Comparison of ENCODE assay signal across 28 mouse cellular contexts in genomic region chr17:64746637-64747225, GRCm38 (mm10).
DNase-seq lines count a peak whose midpoint lies in the region; ATAC-seq and TF ChIP-seq lines count a peak whose summit lies in the region.
"Had no signal": no experiment of that assay in that cellular context is flagged by ENCODE, and none has a peak within 500 bp of the region (broad histone marks: within the 10 kb centered on the region; RNA-seq: fewer than 3 reads in every experiment).

No protein-coding gene starts in this region.

- H3K9ac ChIP-seq in midbrain, embryonic 14.5 days (replicated peaks; ENCODE audit: low read length) = no peak overlapping the region
- no peak overlapping the region for H3K9ac ChIP-seq in liver, embryonic 12.5 days
- H3K9ac ChIP-seq in liver, embryonic 14.5 days (replicated peaks) = no peak overlapping the region
- H3K9ac ChIP-seq in hindbrain, postnatal 0 days (replicated peaks; ENCODE audit: low read length) = no peak overlapping the region
- H3K9ac ChIP-seq: embryonic facial prominence, embryonic 13.5 days; forebrain, embryonic 12.5 days; forebrain, embryonic 15.5 days; heart, embryonic 12.5 days; heart, embryonic 15.5 days; hindbrain, embryonic 13.5 days had no signal

- no peak for ATAC-seq in midbrain, embryonic 14.5 days (ENCODE audit: low FRiP score, low TSS enrichment)
- ATAC-seq in liver, embryonic 12.5 days = peak; percentile 64; the same call in 1 of the 2 replicates
- ATAC-seq in liver, embryonic 14.5 days (ENCODE audit: insufficient read depth) = peak; percentile 8; the same call in 1 of the 2 replicates
- no peak for ATAC-seq in hindbrain, postnatal 0 days
- ATAC-seq: CD4-positive, CD25-positive, alpha-beta regulatory T cell, adult 4 months; forebrain, embryonic 15.5 days; hindbrain, embryonic 16.5 days had no signal

- 92% methylated on average over 8 of the region's 8 CpGs for WGBS in midbrain, embryonic 10.5 days
- WGBS in midbrain, embryonic 14.5 days = 91% methylated on average over 8 of the region's 8 CpGs
- 41% methylated on average over 8 of the region's 8 CpGs for WGBS in liver, embryonic 12.5 days (ENCODE audit: insufficient replicate concordance)
- 35% methylated on average over 8 of the region's 8 CpGs for WGBS in liver, embryonic 14.5 days (ENCODE audit: insufficient replicate concordance)
- WGBS in hindbrain, postnatal 0 days = 90% methylated on average over 8 of the region's 8 CpGs

- no peaks in the 10 kb centered on the region for H3K4me1 ChIP-seq in midbrain, embryonic 10.5 days
- H3K4me1 ChIP-seq in midbrain, embryonic 14.5 days (ENCODE audit: control insufficient read depth, insufficient read depth, low read length) = no peaks in the 10 kb centered on the region
- H3K4me1 ChIP-seq in liver, embryonic 12.5 days = peaks cover 9% of the 10 kb centered on the region; the same call in 1 of the 2 replicates
- peaks cover 0 to 11% of the 10 kb centered on the region in 2 experiments; a peak in 2 of 4 replicates for H3K4me1 ChIP-seq in liver, embryonic 14.5 days (replicated peaks; ENCODE audit: control insufficient read depth in 2 of 2, insufficient read depth in 2 of 2, low read length in 1 of 2)
- no peaks in the 10 kb centered on the region for H3K4me1 ChIP-seq in hindbrain, postnatal 0 days (ENCODE audit: insufficient read depth, low read length)
- H3K4me1 ChIP-seq: embryonic facial prominence, embryonic 10.5 days; embryonic facial prominence, embryonic 13.5 days; forebrain, embryonic 12.5 days; forebrain, embryonic 15.5 days; hindbrain, embryonic 10.5 days; hindbrain, embryonic 13.5 days had no signal

- H3K27ac ChIP-seq in midbrain, embryonic 10.5 days (replicated peaks) = no peak overlapping the region
- H3K27ac ChIP-seq in midbrain, embryonic 14.5 days (replicated peaks; ENCODE audit: low read depth, low read length) = no peak overlapping the region
- no peak overlapping the region for H3K27ac ChIP-seq in liver, embryonic 12.5 days
- H3K27ac ChIP-seq in liver, embryonic 14.5 days = no peak overlapping the region
- no peak overlapping the region for H3K27ac ChIP-seq in hindbrain, postnatal 0 days
- H3K27ac ChIP-seq: embryonic facial prominence, embryonic 10.5 days; embryonic facial prominence, embryonic 13.5 days; forebrain, embryonic 12.5 days; forebrain, embryonic 15.5 days; heart, embryonic 15.5 days; hindbrain, embryonic 10.5 days; hindbrain, embryonic 13.5 days had no signal

- H3K4me2 ChIP-seq in midbrain, embryonic 14.5 days (ENCODE audit: low read length) = no peak overlapping the region
- H3K4me2 ChIP-seq in liver, embryonic 12.5 days = no peak overlapping the region
- H3K4me2 ChIP-seq in liver, embryonic 14.5 days (ENCODE audit: low read depth) = no peak overlapping the region
- H3K4me2 ChIP-seq in hindbrain, postnatal 0 days (ENCODE audit: low read depth, low read length) = no peak overlapping the region
- H3K4me2 ChIP-seq: embryonic facial prominence, embryonic 13.5 days; forebrain, embryonic 12.5 days; forebrain, embryonic 15.5 days; heart, embryonic 12.5 days; heart, embryonic 15.5 days; hindbrain, embryonic 13.5 days had no signal

- no peak for TF ChIP-seq EP300 in liver, embryonic 14.5 days (IDR thresholded peaks at IDR 0.05; ENCODE audit: low read depth)

- 0 out of 2 replicates have a peak, but pooled peaks cover 3% of the 10 kb centered on the region for H3K9me3 ChIP-seq in midbrain, embryonic 10.5 days (replicated peaks)
- no peaks in the 10 kb centered on the region for H3K9me3 ChIP-seq in midbrain, embryonic 14.5 days (ENCODE audit: control insufficient read depth, low read length)
- no peaks in the 10 kb centered on the region for H3K9me3 ChIP-seq in liver, embryonic 12.5 days (replicated peaks)
- H3K9me3 ChIP-seq in liver, embryonic 14.5 days (ENCODE audit: control insufficient read depth, low read length) = no peaks in the 10 kb centered on the region
- H3K9me3 ChIP-seq in hindbrain, postnatal 0 days (ENCODE audit: low read length) = no peaks in the 10 kb centered on the region
- H3K9me3 ChIP-seq: forebrain, embryonic 12.5 days; forebrain, embryonic 15.5 days; heart, embryonic 15.5 days; hindbrain, embryonic 13.5 days had no signal

- H3K27me3 ChIP-seq in midbrain, embryonic 10.5 days (ENCODE audit: low read depth, poor library complexity, severe bottlenecking) = no peaks in the 10 kb centered on the region
- H3K27me3 ChIP-seq in midbrain, embryonic 14.5 days (ENCODE audit: control insufficient read depth, insufficient read depth, low read length) = no peaks in the 10 kb centered on the region
- H3K27me3 ChIP-seq in liver, embryonic 12.5 days (replicated peaks) = no peaks in the 10 kb centered on the region
- H3K27me3 ChIP-seq in liver, embryonic 14.5 days (ENCODE audit: control insufficient read depth, insufficient read depth, low read length) = no peaks in the 10 kb centered on the region
- no peaks in the 10 kb centered on the region for H3K27me3 ChIP-seq in hindbrain, postnatal 0 days (ENCODE audit: insufficient read depth, low read length)
- H3K27me3 ChIP-seq: embryonic facial prominence, embryonic 13.5 days; forebrain, embryonic 12.5 days; forebrain, embryonic 15.5 days; heart, embryonic 12.5 days; heart, embryonic 15.5 days; hindbrain, embryonic 13.5 days had no signal

- peak; percentile 3 for DNase-seq in midbrain, embryonic 10.5 days (ENCODE audit: low spot score)
- no peak for DNase-seq in midbrain, embryonic 14.5 days
- DNase-seq in liver, embryonic 14.5 days (ENCODE audit: low read depth in 3 of 3, low spot score in 3 of 3) = no peak
- DNase-seq in yolk sac, embryonic 10.5 days (ENCODE audit: low spot score) = peak; percentile 57
- DNase-seq in hindbrain, postnatal 0 days (ENCODE audit: low spot score) = no peak
- no peak for DNase-seq in cerebellum, postnatal 4 days (ENCODE audit: low spot score in 2 of 2)
- DNase-seq: adrenal gland, adult 2 months; adrenal gland, postnatal 14 days; cerebellum, adult 11 months; cerebellum, adult 2 months; cerebellum, adult 9-11 months; cerebellum, postnatal 25 days; embryo, embryonic 11 days; gastrocnemius, postnatal 25 days; heart, postnatal 10 days; heart, postnatal 36 days had no signal

- no peak overlapping the region for H3K4me3 ChIP-seq in midbrain, embryonic 10.5 days
- H3K4me3 ChIP-seq in midbrain, embryonic 14.5 days (replicated peaks; ENCODE audit: low read depth, low read length) = no peak overlapping the region
- no peak overlapping the region for H3K4me3 ChIP-seq in liver, embryonic 12.5 days
- H3K4me3 ChIP-seq in liver, embryonic 14.5 days (ENCODE audit: insufficient read depth in 1 of 2, low read depth in 2 of 2, low read length in 2 of 2) = no peak overlapping the region
- H3K4me3 ChIP-seq in hindbrain, postnatal 0 days (ENCODE audit: low read length) = no peak overlapping the region
- H3K4me3 ChIP-seq: embryonic facial prominence, embryonic 10.5 days; embryonic facial prominence, embryonic 13.5 days; erythroblast, embryonic 14.5 days; forebrain, embryonic 12.5 days; forebrain, embryonic 15.5 days; heart, embryonic 12.5 days; heart, embryonic 15.5 days; hindbrain, embryonic 10.5 days; hindbrain, embryonic 13.5 days had no signal

- TF ChIP-seq CTCF in liver, embryonic 14.5 days (IDR thresholded peaks at IDR 0.05; ENCODE audit: low read depth) = no peak
- no peak for TF ChIP-seq CTCF in hindbrain, postnatal 0 days (IDR thresholded peaks at IDR 0.05; ENCODE audit: low read depth)

- H3K36me3 ChIP-seq in midbrain, embryonic 10.5 days = peaks cover 57% of the 10 kb centered on the region
- peaks cover 18% of the 10 kb centered on the region; the same call in 1 of the 2 replicates for H3K36me3 ChIP-seq in midbrain, embryonic 14.5 days (ENCODE audit: control insufficient read depth, insufficient read depth, low read length)
- H3K36me3 ChIP-seq in liver, embryonic 12.5 days = peaks cover 57% of the 10 kb centered on the region
- no peaks in the 10 kb centered on the region for H3K36me3 ChIP-seq in liver, embryonic 14.5 days (replicated peaks; ENCODE audit: control insufficient read depth, insufficient read depth, low read depth)
- no peaks in the 10 kb centered on the region; the same call in 1 of the 2 replicates for H3K36me3 ChIP-seq in hindbrain, postnatal 0 days (ENCODE audit: insufficient read depth, low read length)
- H3K36me3 ChIP-seq: forebrain, embryonic 15.5 days had no signal

Comparison
In these comparisons a context has a peak if more than half of its experiments do, and no peak if none do; other contexts are left out.
1. DNase-seq: peak in midbrain, embryonic 10.5 days (single experiment) and yolk sac, embryonic 10.5 days (single experiment); none in midbrain, embryonic 14.5 days (single experiment), liver, embryonic 14.5 days (0 of 3), hindbrain, postnatal 0 days (single experiment) and cerebellum, postnatal 4 days (0 of 2).
2. ATAC-seq: peak in liver, embryonic 12.5 days (single experiment) and liver, embryonic 14.5 days (single experiment); none in midbrain, embryonic 14.5 days (single experiment) and hindbrain, postnatal 0 days (single experiment).